Mouse (Mus musculus) G1E (cell line): ENCODE data around the gene Rnf114.

Source experiments
- CTCF ChIP-seq: IDR thresholded peaks from 2 replicates; pipeline ENCODE4 v1.5.1; 2012; ENCODE audit warnings: low read depth, low read length, inconsistent platforms, mixed read lengths
- GATA2 ChIP-seq: IDR thresholded peaks from 2 replicates; pipeline ENCODE4 v1.6.1; 2012; ENCODE audit warnings: low read depth, low read length, inconsistent platforms, borderline replicate concordance
- TAL1 ChIP-seq: conservative IDR thresholded peaks from 2 replicates; pipeline ENCODE4 v1.6.1; 2012; ENCODE audit warnings: low read depth, low read length, inconsistent platforms, mixed read lengths

DNA sequence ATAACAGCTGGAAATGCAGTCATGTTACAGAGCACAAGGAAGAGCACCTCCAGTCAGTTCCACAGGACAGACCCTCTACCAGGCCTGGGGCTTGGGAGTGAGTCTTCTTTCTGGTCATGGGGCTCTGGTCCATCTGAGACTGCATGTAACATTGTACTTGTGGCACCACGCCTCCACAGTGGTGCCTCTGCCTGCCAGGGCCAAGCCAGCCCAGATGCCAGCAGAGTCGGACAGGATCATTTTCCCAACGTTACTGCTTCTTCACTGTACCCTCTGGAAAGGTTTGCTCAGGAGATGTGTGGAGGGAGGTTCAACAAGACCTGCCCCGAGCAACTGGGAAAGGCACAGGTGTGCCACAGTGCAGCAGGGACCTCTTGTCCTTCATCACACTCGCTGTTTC lies 23.2 kb downstream of the Rnf114 start:
- TF ChIP-seq CTCF = no peak
- TF ChIP-seq TAL1 = no peak
- no peak for TF ChIP-seq GATA2
